Mouse (Mus musculus) hindbrain, postnatal 0 days (tissue): ENCODE data around the gene Gnao1. TPM values are rescaled to one million over a fixed set of nuclear protein-coding genes. Genes with fewer than 3 reads are reported as not detected.

Source experiments
- ATAC-seq: fragments of 200-750 bp; cut with Nextera tagmentation; 2 replicates; pipeline ENCODE4 v1.8.0; 2017; ENCODE audit warnings: mild to moderate bottlenecking, moderate TSS enrichment, moderate library complexity
- DNase-seq: peaks from one replicate; pipeline ENCODE4 v3.0.0-alpha.2; 2015; ENCODE audit warnings: low spot score
- H3K27ac ChIP-seq: fragments of 300-500 bp; sonication (generic); 2 replicates; pipeline ENCODE4 v1.5.1; 2014; ENCODE audit warnings: mild to moderate bottlenecking
- H3K27me3 ChIP-seq: fragments of 300-500 bp; sonication (generic); 2 replicates; pipeline ENCODE4 v1.6.1; 2014; ENCODE audit warnings: low read length, mixed read lengths; ENCODE audit not compliant: insufficient read depth
- H3K36me3 ChIP-seq: fragments of 300-500 bp; sonication (generic); 2 replicates; pipeline ENCODE4 v1.6.1; 2014; ENCODE audit warnings: low read length, mixed read lengths; ENCODE audit not compliant: insufficient read depth
- H3K4me1 ChIP-seq: fragments of 300-500 bp; sonication (generic); 2 replicates; pipeline ENCODE4 v1.6.1; 2014; ENCODE audit warnings: antibody characterized with exemption, low read length, mixed read lengths; ENCODE audit not compliant: insufficient read depth
- H3K4me2 ChIP-seq: fragments of 300-500 bp; sonication (generic); 2 replicates; pipeline ENCODE4 v1.6.1; 2014; ENCODE audit warnings: low read depth, mild to moderate bottlenecking, low read length, moderate library complexity, mixed read lengths
- H3K4me3 ChIP-seq: fragments of 300-500 bp; sonication (generic); 2 replicates; pipeline ENCODE4 v1.5.1; 2014; ENCODE audit warnings: low read length
- H3K9ac ChIP-seq: fragments of 300-500 bp; sonication (generic); replicated peaks from 2 replicates; pipeline ENCODE4 v1.6.1; 2014; ENCODE audit warnings: mild to moderate bottlenecking, low read length, moderate library complexity, mixed read lengths
- H3K9me3 ChIP-seq: fragments of 300-500 bp; sonication (generic); 2 replicates; pipeline ENCODE4 v1.6.1; 2016; ENCODE audit warnings: low read length, mixed read lengths
- CTCF ChIP-seq: IDR thresholded peaks from 2 replicates; pipeline ENCODE4 v1.5.1; 2016; ENCODE audit warnings: antibody characterized with exemption, control low read depth, low read depth
- WGBS: fragments of 180-500 bp; shearing (Covaris S2); extraction: QIAGEN DNeasy Blood & Tissue Kit; methylation state at CpG from one replicate; pipeline ENCODE4 v1.1.7; 2014; 5-methylcytosine and 5-hydroxymethylcytosine counted together
- polyA plus RNA-seq: library from polyadenylated mRNA; unstranded; fragments of >200 nt; fragmentation: Nextera tagmentation; extraction: Ambion mirVana; gene quantifications from 2 replicates; pipeline ENCODE4 v1.2.1, GENCODE M21; 2015
- total RNA-seq: library from RNA; depleted of rRNA; stranded (reverse); fragments of >200 nt; gene quantifications from 2 replicates; pipeline ENCODE4 v1.2.3, GENCODE M21; 2014

Gnao1 gene
- total and polyA plus RNA-seq, 2 experiments from 2014 or later: 244 to 291 TPM

- peak overlapping the region; percentile 45; the same call in 1 of the 2 replicates for H3K27ac ChIP-seq
- H3K4me1 ChIP-seq: peaks cover 14% of the 10 kb centered on the region
- H3K36me3 ChIP-seq: no peaks in the 10 kb centered on the region
- no peak overlapping the region for H3K9ac ChIP-seq
- 64% methylated on average over 4 of the region's 4 CpGs for WGBS
- TF ChIP-seq CTCF: no peak
- H3K9me3 ChIP-seq: no peaks in the 10 kb centered on the region
- H3K4me2 ChIP-seq: no peak overlapping the region
- H3K4me3 ChIP-seq: no peak overlapping the region
- no peak for DNase-seq
- no peak for ATAC-seq
- no peaks in the 10 kb centered on the region for H3K27me3 ChIP-seq
These were observed 78.4 kb downstream of the Gnao1 start for GRCm38 (mm10) chr8:93888150-93888676.

DNA sequence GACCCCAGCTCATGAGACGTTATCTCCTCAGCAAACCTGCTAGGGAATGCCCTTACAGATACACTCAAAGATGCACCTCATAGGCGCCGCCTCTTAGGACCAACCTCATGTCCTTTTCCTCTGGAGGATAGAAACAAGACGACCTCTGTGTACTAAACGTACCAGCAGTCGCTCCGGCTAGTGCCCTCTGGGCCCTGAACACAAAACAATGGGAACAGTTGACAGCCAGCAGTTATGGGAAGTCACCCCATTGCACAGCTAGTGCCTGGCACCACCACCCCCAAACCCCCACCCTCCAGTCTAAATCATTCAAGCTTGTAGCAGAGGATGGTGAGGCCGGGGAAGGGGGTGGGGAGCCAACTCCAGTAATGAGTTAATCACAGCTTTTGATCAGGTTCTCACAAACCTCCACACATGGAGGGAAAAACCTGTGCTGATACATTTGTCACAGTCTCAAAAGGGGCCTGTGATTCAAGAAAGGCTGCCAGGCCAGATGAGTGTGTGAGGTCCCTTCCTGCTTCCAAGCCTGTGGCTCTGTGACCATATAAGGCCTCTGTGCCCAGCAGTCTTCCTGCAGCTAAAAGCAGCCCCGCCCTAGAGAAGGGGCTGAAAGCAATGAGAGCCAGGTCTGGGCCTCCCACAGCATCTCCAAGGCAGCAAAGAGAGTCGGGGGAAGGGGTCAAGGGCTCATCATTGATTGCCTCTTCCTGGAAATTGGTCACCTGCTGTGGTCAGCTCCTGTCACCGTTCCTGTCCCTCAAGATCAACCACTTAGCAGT lies 79.1 kb downstream of the Gnao1 start:
- H3K27ac ChIP-seq: peak overlapping the region; percentile 45; the same call in 1 of the 2 replicates
- ATAC-seq (peak; percentile 55), DNase-seq (peak; percentile 39)
- H3K36me3 ChIP-seq: no peaks in the 10 kb centered on the region
- H3K27me3 ChIP-seq: no peaks in the 10 kb centered on the region
- H3K4me2 ChIP-seq: no peak overlapping the region
- no peak overlapping the region for H3K4me3 ChIP-seq
- WGBS: 33% methylated on average over 11 of the region's 11 CpGs
- TF ChIP-seq CTCF: no peak
- H3K9me3 ChIP-seq: no peaks in the 10 kb centered on the region
- H3K9ac ChIP-seq: no peak overlapping the region
- H3K4me1 ChIP-seq: peaks cover 17% of the 10 kb centered on the region

GRCm38 (mm10) chr8:93893556-93893955 lies 83.8 kb downstream of the Gnao1 start:
- H3K27me3 ChIP-seq: no peaks in the 10 kb centered on the region
- peak overlapping the region; percentile 36; the same call in 1 of the 2 replicates for H3K27ac ChIP-seq
- no peak overlapping the region for H3K4me3 ChIP-seq
- DNase-seq (peak; percentile 49), ATAC-seq (no peak)
- no peaks in the 10 kb centered on the region for H3K9me3 ChIP-seq
- peaks cover 14% of the 10 kb centered on the region for H3K4me1 ChIP-seq
- H3K4me2 ChIP-seq: no peak overlapping the region
- H3K36me3 ChIP-seq: peaks cover 10% of the 10 kb centered on the region; the same call in 1 of the 2 replicates
- WGBS: 36% methylated on average over 3 of the region's 3 CpGs
- TF ChIP-seq CTCF: no peak
- no peak overlapping the region for H3K9ac ChIP-seq

- Histone ChIP-seq H3K4me3 (no peak overlapping the region), H3K27ac (no peak overlapping the region), H3K4me1 (peaks cover 11% of the 10 kb centered on the region), H3K9ac (no peak overlapping the region), H3K9me3 (no peaks in the 10 kb centered on the region), H3K27me3 (no peaks in the 10 kb centered on the region), H3K36me3 (peaks cover 10% of the 10 kb centered on the region), H3K4me2 (no peak overlapping the region)
- ATAC-seq (no peak), DNase-seq (no peak)
- TF ChIP-seq CTCF: no peak
- 67% methylated on average over 7 of the region's 7 CpGs for WGBS
These were observed 87.2 kb downstream of the Gnao1 start for GRCm38 (mm10) chr8:93896841-93897551.

- Histone ChIP-seq H3K27ac (no peak overlapping the region), H3K36me3 (peaks cover 10% of the 10 kb centered on the region), H3K4me1 (peaks cover 6% of the 10 kb centered on the region), H3K4me2 (no peak overlapping the region), H3K9me3 (no peaks in the 10 kb centered on the region), H3K27me3 (no peaks in the 10 kb centered on the region), H3K4me3 (no peak overlapping the region), H3K9ac (no peak overlapping the region)
- ATAC-seq (peak; percentile 18; the same call in 1 of the 2 replicates), DNase-seq (no peak)
- no peak for TF ChIP-seq CTCF
- 80% methylated on average over 4 of the region's 4 CpGs for WGBS
These were observed 88.8 kb downstream of the Gnao1 start for GRCm38 (mm10) chr8:93898570-93898969.

DNA sequence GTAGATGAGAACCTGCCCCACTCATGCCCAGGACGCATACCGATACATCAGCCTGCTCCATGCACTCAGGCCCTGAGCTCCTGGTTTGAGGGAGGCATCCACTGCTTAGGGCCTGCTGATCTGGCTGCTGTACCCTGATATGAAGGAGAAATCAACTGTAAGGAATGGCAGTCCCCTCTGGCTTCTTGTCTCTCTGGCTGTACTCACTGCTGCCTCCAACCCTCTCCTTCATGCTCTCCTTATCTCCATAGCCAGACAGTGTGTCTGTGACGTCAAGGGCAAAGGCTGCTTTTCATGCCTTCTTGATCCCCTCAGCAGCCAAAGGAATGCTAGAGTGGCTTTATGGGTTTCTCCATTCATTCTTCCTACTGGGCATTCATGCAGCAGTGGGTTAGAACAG lies 92.3 kb downstream of the Gnao1 start:
- Histone ChIP-seq H3K9me3 (no peaks in the 10 kb centered on the region), H3K4me3 (no peak overlapping the region), H3K4me2 (no peak overlapping the region), H3K9ac (no peak overlapping the region), H3K27me3 (no peaks in the 10 kb centered on the region), H3K4me1 (peaks cover 4% of the 10 kb centered on the region), H3K27ac (no peak overlapping the region), H3K36me3 (peaks cover 2% of the 10 kb centered on the region)
- WGBS: 62% methylated on average over 3 of the region's 3 CpGs
- TF ChIP-seq CTCF: no peak
- ATAC-seq (0 out of 2 replicates have a peak, but pooled peaks have one; percentile 15), DNase-seq (no peak)
